Mouse (Mus musculus) hindbrain, embryonic 15.5 days (tissue): Measurements from ENCODE around the gene Thap8. TPM values are rescaled to one million over a fixed set of nuclear protein-coding genes. Genes with fewer than 3 reads are reported as not detected.

Experiments used
- ATAC-seq: fragments of 200-750 bp; cut with Nextera tagmentation; 2 replicates; pipeline ENCODE4 v1.8.0; 2017; ENCODE audit warnings: low read depth, moderate number of reproducible peaks, moderate TSS enrichment; ENCODE audit not compliant: low FRiP score
- H3K27ac ChIP-seq: fragments of 300-500 bp; sonication (generic); replicated peaks from 2 replicates; pipeline ENCODE4 v1.5.1; 2015; ENCODE audit warnings: mild to moderate bottlenecking, inconsistent platforms
- H3K27me3 ChIP-seq: fragments of 300-500 bp; sonication (generic); 2 replicates; pipeline ENCODE4 v1.6.1; 2015; ENCODE audit warnings: control low read depth, inconsistent platforms
- H3K36me3 ChIP-seq: fragments of 300-500 bp; sonication (generic); 2 replicates; pipeline ENCODE4 v1.6.1; 2015; ENCODE audit warnings: control low read depth, inconsistent platforms
- H3K4me1 ChIP-seq: fragments of 300-500 bp; sonication (generic); replicated peaks from 2 replicates; pipeline ENCODE4 v1.6.1; 2015; ENCODE audit warnings: control low read depth, inconsistent platforms
- H3K4me2 ChIP-seq: fragments of 300-500 bp; sonication (generic); 2 replicates; pipeline ENCODE4 v1.6.1; 2015; ENCODE audit warnings: moderate library complexity, mild to moderate bottlenecking, inconsistent platforms
- H3K4me3 ChIP-seq: fragments of 300-500 bp; sonication (generic); 2 replicates; pipeline ENCODE4 v1.5.1; 2015; ENCODE audit warnings: mild to moderate bottlenecking, inconsistent platforms
- H3K9ac ChIP-seq: fragments of 300-500 bp; sonication (generic); 2 replicates; pipeline ENCODE4 v1.6.1; 2015; ENCODE audit warnings: inconsistent platforms
- H3K9me3 ChIP-seq: fragments of 300-500 bp; sonication (generic); 2 replicates; pipeline ENCODE4 v1.6.1; 2016; ENCODE audit warnings: control low read depth, inconsistent platforms
- WGBS: fragments of 180-500 bp; shearing (Covaris S2); methylation state at CpG from one replicate; pipeline ENCODE4 v1.1.7; 2015; 5-methylcytosine and 5-hydroxymethylcytosine counted together
- polyA plus RNA-seq: library from polyadenylated mRNA; unstranded; fragments of >200 nt; fragmentation: Nextera tagmentation; extraction: Ambion mirVana; gene quantifications from 2 replicates; pipeline ENCODE4 v1.2.1, GENCODE M21; 2015

The Thap8 gene
- polyA plus RNA-seq, 1 experiment from 2014 or later = 0.88 TPM

GRCm38 (mm10) chr7:30289071-30289713 is 9.3 kb downstream of the Thap8 start:
- H3K9ac ChIP-seq = no peak overlapping the region
- H3K4me3 ChIP-seq = no peak overlapping the region
- H3K27ac ChIP-seq = no peak overlapping the region
- ATAC-seq = no peak
- peaks cover 26% of the 10 kb centered on the region for H3K4me1 ChIP-seq
- H3K4me2 ChIP-seq = no peak overlapping the region
- H3K9me3 ChIP-seq = no peaks in the 10 kb centered on the region
- WGBS = 70% methylated on average over 7 of the region's 7 CpGs
- no peaks in the 10 kb centered on the region for H3K27me3 ChIP-seq
- H3K36me3 ChIP-seq = peaks cover 4% of the 10 kb centered on the region; the same call in 1 of the 2 replicates

GRCm38 (mm10) chr7:30289714-30290399 is 10.0 kb downstream of the Thap8 start:
- Histone ChIP-seq H3K9me3 (no peaks in the 10 kb centered on the region), H3K27me3 (no peaks in the 10 kb centered on the region), H3K4me3 (no peak overlapping the region), H3K27ac (no peak overlapping the region), H3K4me1 (peaks cover 33% of the 10 kb centered on the region), H3K9ac (no peak overlapping the region), H3K36me3 (peaks cover 11% of the 10 kb centered on the region; the same call in 1 of the 2 replicates), H3K4me2 (no peak overlapping the region)
- ATAC-seq = no peak; the same call in 1 of the 2 replicates
- 54% methylated on average over 10 of the region's 10 CpGs for WGBS

- peak; percentile 88 for ATAC-seq
- peak within 1 kb of the TSS; percentile 83 for H3K27ac ChIP-seq
- peaks cover 25% of the 10 kb centered on the region; the same call in 1 of the 2 replicates for H3K36me3 ChIP-seq
- peak within 1 kb of the TSS; percentile 97 for H3K9ac ChIP-seq
- H3K27me3 ChIP-seq = no peaks in the 10 kb centered on the region
- WGBS = 7% methylated on average over 35 of the region's 35 CpGs
- H3K9me3 ChIP-seq = no peaks in the 10 kb centered on the region
- H3K4me2 ChIP-seq = peak within 1 kb of the TSS; percentile 85
- H3K4me1 ChIP-seq = peaks cover 36% of the 10 kb centered on the region
- H3K4me3 ChIP-seq = peak within 1 kb of the TSS; percentile 80
Observed at GRCm38 (mm10) chr7:30291215-30292131, 11.6 kb downstream of the Thap8 start, which contains the start of gene Clip3. Clip3 (plus strand) TSS chr7:30291728.

GRCm38 (mm10) chr7:30293795-30294194 is 13.9 kb downstream of the Thap8 start:
- Histone ChIP-seq H3K4me2 (peak overlapping the region; percentile 11; the same call in 1 of the 2 replicates), H3K27ac (no peak overlapping the region)
- 68% methylated on average over 13 of the region's 13 CpGs for WGBS

GRCm38 (mm10) chr7:30294296-30294695 is 14.4 kb downstream of the Thap8 start:
- Histone ChIP-seq H3K27ac (0 out of 2 replicates have a peak overlapping the region, but pooled peaks have one; percentile 14), H3K4me1 (peaks cover 36% of the 10 kb centered on the region), H3K4me3 (no peak overlapping the region), H3K9me3 (no peaks in the 10 kb centered on the region), H3K36me3 (peaks cover 53% of the 10 kb centered on the region), H3K9ac (no peak overlapping the region), H3K27me3 (no peaks in the 10 kb centered on the region), H3K4me2 (no peak overlapping the region)
- WGBS = 91% methylated on average over 5 of the region's 5 CpGs
- no peak for ATAC-seq

More at GRCm38 (mm10) chr7:30293795-30294194, 13.9 kb downstream of the Thap8 start:
- Histone ChIP-seq H3K27me3 (no peaks in the 10 kb centered on the region), H3K9ac (no peak overlapping the region), H3K9me3 (no peaks in the 10 kb centered on the region), H3K36me3 (peaks cover 48% of the 10 kb centered on the region), H3K4me3 (no peak overlapping the region), H3K4me1 (peaks cover 36% of the 10 kb centered on the region)
- ATAC-seq = no peak

GRCm38 (mm10) chr7:30295103-30295502 is 15.2 kb downstream of the Thap8 start:
- 74% methylated on average over 10 of the region's 10 CpGs for WGBS
- H3K36me3 ChIP-seq = peaks cover 61% of the 10 kb centered on the region
- no peaks in the 10 kb centered on the region for H3K9me3 ChIP-seq
- peaks cover 36% of the 10 kb centered on the region for H3K4me1 ChIP-seq
- no peak overlapping the region for H3K9ac ChIP-seq
- H3K4me2 ChIP-seq = no peak overlapping the region
- H3K27me3 ChIP-seq = no peaks in the 10 kb centered on the region
- H3K27ac ChIP-seq = no peak overlapping the region
- ATAC-seq = no peak
- no peak overlapping the region for H3K4me3 ChIP-seq

GRCm38 (mm10) chr7:30296816-30297215 is 16.9 kb downstream of the Thap8 start:
- Histone ChIP-seq H3K4me2 (no peak overlapping the region), H3K27me3 (no peaks in the 10 kb centered on the region), H3K36me3 (peaks cover 75% of the 10 kb centered on the region), H3K4me3 (no peak overlapping the region), H3K9me3 (no peaks in the 10 kb centered on the region), H3K4me1 (peaks cover 30% of the 10 kb centered on the region), H3K9ac (no peak overlapping the region), H3K27ac (no peak overlapping the region)
- 94% methylated on average over 15 of the region's 15 CpGs for WGBS
- no peak for ATAC-seq

DNA sequence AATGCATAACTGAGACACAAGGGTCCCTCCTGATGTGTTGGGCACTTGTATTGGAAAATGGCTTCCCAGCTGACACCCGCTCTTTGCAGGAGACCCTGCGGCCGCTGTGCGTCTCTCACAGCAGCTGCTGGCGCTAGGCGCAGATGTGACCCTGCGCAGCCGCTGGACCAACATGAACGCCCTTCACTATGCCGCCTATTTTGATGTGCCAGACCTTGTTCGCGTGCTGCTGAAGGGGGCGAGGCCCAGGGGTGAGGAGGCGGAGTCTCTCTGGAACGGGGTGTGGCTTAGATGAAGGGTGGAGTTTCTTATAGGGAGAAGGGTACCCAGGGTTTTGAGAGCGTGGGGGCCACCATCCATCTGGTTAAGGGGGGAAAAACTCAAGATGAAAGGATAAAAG is 17.4 kb downstream of the Thap8 start:
- Histone ChIP-seq H3K27ac (no peak overlapping the region), H3K27me3 (no peaks in the 10 kb centered on the region), H3K36me3 (peaks cover 80% of the 10 kb centered on the region), H3K4me1 (peaks cover 27% of the 10 kb centered on the region), H3K4me2 (no peak overlapping the region), H3K9ac (no peak overlapping the region), H3K4me3 (no peak overlapping the region), H3K9me3 (no peaks in the 10 kb centered on the region)
- WGBS = 85% methylated on average over 16 of the region's 16 CpGs
- no peak for ATAC-seq

DNA sequence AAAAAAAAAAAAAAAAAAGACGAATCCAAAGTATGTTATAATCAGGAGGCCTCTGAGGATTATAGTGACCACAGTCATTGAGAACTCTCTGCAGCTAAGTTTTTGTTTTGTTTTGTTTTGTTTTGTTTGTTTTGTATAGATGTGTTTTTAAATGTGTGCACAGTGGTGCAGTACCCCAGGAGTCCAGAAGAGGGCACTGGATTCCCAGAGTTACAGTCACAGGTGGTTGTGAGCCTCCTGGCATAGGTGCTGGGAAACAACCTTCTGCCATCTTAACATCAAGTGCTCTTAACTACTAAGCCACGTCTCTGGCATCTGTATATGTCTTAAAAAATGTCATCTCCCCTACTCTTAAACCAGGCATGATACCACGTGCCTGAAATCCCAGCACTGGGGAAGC is 21.0 kb downstream of the Thap8 start:
- Histone ChIP-seq H3K9ac (no peak overlapping the region), H3K4me2 (no peak overlapping the region), H3K27ac (no peak overlapping the region), H3K4me3 (no peak overlapping the region), H3K36me3 (peaks cover 86% of the 10 kb centered on the region), H3K4me1 (no peaks in the 10 kb centered on the region), H3K9me3 (no peaks in the 10 kb centered on the region), H3K27me3 (no peaks in the 10 kb centered on the region)
- whole genome bisulfite sequencing = 45% methylated on average over 3 of the region's 3 CpGs
- no peak for ATAC-seq

DNA sequence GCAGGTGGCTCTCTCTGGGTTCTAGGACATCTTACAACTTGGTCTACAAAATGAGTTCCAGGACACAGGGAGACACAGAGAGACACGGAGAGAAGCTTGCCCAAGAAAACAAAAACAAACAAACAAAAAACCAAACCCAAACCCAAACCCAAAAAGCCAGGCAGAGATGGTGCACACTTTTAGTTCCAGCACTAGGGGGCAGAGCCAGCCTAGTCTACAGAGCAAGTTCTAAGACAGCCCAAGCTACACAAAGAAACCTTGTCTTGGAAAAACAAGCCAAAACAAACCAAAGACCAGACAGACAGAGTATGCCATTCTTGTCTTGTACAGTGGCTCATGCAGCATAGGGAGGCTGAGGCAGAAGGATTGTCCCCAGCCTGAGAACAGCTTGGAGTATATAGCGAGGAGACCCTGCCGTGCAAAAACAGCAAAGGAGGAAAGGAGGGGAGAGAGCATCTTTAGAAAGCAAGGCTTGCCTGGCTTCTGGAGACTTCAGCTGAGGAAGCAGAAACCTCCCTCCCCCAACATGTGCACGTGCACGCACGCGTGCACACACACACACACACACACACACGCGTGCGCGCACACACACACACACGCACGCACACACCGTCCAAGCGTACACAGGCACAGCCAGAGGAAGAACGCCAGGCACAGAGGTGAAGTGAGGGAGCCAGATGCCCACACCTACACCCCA is 26.3 kb downstream of the Thap8 start:
- no peak overlapping the region for H3K4me3 ChIP-seq
- no peaks in the 10 kb centered on the region for H3K9me3 ChIP-seq
- H3K27ac ChIP-seq = 0 out of 2 replicates have a peak overlapping the region, but pooled peaks have one; percentile 45
- H3K27me3 ChIP-seq = no peaks in the 10 kb centered on the region
- peaks cover 24% of the 10 kb centered on the region for H3K4me1 ChIP-seq
- no peak for ATAC-seq
- H3K9ac ChIP-seq = no peak overlapping the region
- H3K36me3 ChIP-seq = peaks cover 55% of the 10 kb centered on the region
- WGBS = 92% methylated on average over 16 of the region's 16 CpGs
- H3K4me2 ChIP-seq = no peak overlapping the region
